Mouse (Mus musculus): ENCODE measurements around the gene Zdhhc14.

The Zdhhc14 gene

GRCm38 (mm10) chr17:5685324-5685723 is 193.0 kb downstream of the Zdhhc14 start:
- no peak for DNase-seq

- DNase-seq, result no peak
These were observed 195.5 kb downstream of the Zdhhc14 start for GRCm38 (mm10) chr17:5687810-5688209.

DNA sequence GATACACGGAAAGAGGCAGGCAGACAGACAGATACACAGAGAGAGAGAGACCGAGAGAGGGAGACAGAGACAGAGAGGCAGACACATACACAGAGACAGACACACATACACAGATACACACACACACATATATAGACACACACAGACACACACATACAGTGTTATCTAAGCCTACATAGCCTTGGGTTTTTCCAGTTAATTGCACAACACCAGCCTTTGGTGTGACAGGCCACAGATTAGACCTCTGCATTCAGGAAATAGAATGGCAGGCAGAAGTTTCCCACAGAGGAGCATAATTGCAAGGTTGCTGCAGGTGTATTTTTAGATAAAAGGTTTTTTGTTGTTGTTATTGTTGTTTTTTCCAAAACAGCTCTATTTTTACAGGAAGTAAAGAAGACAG is 195.9 kb downstream of the Zdhhc14 start:
- DNase-seq, result no peak

DNA sequence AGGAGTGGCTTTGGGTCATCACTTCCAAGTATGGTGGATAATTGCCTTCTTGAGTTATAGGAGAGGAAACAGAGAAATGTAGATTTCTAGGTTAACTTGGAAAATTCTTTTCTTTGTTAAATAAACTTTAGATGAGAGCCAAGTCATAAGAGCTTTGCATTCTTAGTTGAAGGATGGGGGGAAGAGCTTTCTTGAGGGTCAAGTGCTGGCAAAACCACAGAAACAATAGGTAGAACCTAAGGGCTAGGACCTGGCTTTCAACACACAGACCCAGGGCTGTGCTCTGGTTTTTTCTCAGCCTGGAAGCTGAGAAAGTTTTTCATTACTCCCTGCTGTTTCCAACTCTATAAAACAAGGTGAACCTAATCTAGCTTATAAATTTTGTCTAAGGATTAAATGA is 196.3 kb downstream of the Zdhhc14 start:
- DNase-seq, result no peak

GRCm38 (mm10) chr17:5690746-5691535 is 198.6 kb downstream of the Zdhhc14 start:
- no peak for DNase-seq

DNA sequence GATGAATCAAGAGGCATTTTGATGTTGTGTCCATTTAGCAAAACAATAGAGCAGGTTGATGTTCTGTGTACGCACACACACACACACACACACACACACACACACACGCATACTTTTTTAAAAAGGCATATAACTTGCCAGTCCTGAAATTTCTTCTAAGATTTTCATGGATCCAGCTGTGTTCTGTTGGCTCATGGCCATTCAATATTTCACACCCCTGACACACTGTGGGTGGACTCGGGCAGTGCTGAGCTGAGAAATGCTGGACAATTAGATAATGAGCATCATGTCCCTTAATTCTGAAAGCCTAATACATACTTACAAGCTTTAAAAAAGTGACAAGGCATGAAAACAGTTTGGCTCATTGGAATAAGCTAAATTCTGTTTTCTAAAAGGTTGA is 200.3 kb downstream of the Zdhhc14 start:
- DNase-seq, result no peak

GRCm38 (mm10) chr17:5693256-5693655 is 200.9 kb downstream of the Zdhhc14 start:
- no peak for DNase-seq

GRCm38 (mm10) chr17:5698447-5699096 is 206.2 kb downstream of the Zdhhc14 start:
- DNase-seq, result no peak

GRCm38 (mm10) chr17:5710320-5711104 is 218.2 kb downstream of the Zdhhc14 start:
- no peak for DNase-seq

GRCm38 (mm10) chr17:5711861-5712260 is 219.5 kb downstream of the Zdhhc14 start:
- DNase-seq, result no peak

GRCm38 (mm10) chr17:5713141-5713540 is 220.8 kb downstream of the Zdhhc14 start:
- DNase-seq, result no peak

DNA sequence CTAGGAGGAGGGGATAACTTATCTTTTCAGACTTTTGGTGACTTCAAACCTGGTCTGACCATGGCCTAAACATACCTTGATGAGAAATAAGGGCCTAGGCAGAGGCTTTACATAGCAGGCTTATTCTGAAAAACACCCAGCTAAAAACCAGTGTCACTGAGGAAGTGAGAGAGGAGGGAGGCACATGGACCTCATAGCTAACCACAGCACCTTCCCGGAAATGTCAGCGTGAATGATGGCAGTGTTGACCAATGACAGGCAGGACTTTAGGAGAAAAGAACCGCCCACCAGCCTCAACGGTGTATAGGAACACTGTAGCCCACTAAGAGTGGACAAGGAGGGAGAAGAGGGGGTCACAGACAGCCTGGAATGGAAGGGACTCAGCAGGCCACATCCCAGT is 224.6 kb downstream of the Zdhhc14 start:
- no peak for DNase-seq

DNA sequence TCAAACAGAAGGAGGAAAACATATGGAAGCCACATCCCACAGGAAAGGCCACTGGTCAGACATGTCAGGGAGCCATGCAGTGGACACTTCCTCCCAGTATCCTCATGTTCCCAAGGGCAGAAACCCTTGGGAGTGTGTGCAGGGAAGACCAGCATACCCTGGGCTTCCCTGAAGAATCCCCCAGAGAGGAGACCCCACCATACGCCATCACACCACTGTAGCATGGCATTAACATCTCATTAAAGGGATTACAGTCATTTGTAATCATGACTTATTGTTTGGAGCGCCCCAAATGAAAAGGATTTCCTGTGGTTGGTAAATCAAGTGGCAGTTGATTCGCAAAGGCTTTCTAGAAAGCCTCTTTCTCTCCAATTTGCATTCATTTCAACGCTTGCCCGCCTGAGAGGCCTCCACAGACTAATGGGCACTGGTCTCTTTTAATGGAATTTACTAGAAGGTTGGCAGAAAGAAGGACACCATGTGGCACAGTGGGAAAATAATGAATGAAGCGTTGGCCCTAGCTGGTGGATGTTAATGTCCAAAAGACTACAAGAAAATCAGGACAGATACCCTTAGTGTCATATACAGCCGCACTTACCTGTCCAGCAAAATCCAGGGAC is 226.5 kb downstream of the Zdhhc14 start:
- no peak for DNase-seq

DNA sequence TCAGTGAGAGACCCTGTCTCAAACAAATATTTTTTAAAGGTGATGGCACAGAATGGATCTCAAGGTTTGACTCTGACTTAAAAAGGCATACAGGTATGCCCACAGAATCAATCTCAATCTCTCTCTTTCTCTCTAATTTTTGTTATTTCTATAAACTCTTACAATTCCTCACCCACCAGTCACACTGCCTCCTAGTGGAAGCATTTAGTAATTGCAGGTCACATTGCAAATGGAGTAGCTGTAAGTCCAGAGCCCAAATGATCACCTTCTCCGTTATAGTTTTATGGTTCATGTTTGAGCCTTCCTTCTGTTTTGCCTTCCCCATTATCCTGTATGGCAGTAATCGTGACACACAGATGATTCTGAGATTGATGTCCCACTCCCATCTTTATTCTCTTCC is 230.4 kb downstream of the Zdhhc14 start:
- no peak for DNase-seq

DNA sequence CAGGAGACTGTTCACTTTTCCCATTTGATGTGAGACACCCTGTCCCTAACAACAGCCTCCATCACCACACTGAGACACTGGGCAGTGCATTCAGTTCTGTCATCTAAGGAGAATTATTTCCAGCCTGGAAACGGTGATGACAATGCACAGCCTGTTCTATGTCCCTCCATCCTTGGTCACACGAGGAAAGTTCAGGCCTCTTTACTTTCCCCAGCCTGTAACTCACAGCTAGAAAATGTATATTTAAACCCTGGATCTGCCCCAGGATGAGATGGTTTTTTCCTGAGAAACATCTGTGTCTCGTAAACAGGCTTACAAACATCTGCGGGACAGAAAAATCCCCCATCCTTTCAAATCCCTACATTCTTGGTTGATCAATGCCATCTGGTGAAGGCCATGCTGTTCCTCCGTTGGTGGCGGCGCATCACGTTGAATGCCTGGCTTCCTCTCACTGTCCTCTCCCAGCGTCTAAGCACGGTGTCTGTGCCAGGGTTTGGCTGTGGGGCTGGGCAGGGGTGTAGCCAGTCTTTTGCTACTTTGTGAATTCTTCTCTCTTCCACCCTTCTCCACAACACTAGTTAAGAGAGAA is 231.3 kb downstream of the Zdhhc14 start:
- DNase-seq, result no peak

GRCm38 (mm10) chr17:5729587-5730125 is 237.3 kb downstream of the Zdhhc14 start:
- no peak for DNase-seq

GRCm38 (mm10) chr17:5730538-5730937 is 238.2 kb downstream of the Zdhhc14 start:
- DNase-seq, result no peak

- DNase-seq, result peak; percentile 60
These were observed 241.0 kb downstream of the Zdhhc14 start for GRCm38 (mm10) chr17:5733400-5733799.

DNA sequence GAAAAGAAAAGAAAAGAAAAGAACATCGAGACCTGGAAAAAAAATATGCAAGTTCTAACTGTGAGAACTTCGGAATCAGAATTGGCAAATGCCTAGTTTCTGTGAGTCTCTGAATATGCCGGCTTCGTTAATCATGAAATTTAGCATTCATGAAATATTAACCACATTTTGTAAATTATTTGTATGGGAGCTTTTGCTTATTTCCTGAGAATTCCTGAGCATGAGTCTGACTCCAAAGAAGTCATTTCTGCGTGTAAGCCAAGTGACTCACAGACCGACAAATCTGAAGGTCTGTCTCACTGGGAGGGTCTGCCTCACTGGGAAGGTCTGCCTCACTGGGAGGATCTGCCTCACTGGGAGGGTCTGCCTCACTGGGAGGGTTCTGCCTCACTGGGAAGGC is 248.7 kb downstream of the Zdhhc14 start:
- DNase-seq, result no peak

GRCm38 (mm10) chr17:5744016-5744415 is 251.7 kb downstream of the Zdhhc14 start:
- no peak for DNase-seq

DNA sequence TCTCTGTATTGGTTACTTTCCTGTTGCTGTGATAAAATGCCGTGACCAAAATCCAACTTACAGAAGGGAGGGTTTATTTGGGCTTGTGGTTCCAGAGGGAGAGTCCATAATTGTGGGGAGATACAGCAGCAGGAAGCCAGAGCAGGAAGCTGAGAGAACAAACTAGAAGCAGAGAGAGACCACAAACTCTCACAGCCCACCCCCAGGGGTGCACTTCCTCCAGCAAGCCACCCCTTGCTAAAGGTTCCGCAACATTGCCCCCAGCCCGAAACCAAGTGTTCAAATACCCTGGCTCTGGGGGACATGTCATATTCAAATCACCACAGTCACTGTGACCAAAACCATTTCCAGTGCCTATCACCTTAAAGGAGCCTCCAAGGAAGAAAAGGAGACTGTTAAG is 254.0 kb downstream of the Zdhhc14 start:
- DNase-seq, result no peak

All from liver (tissue).